Mouse (Mus musculus) forebrain, embryonic 11.5 days (tissue): ENCODE measurements at regions not wholly inside any gene's neighbourhood (a gene's known extent, or its start where the extent isn't known, plus 50 kb on each side); places are given as distances from the start of the nearest gene placed in this dataset.
A peak's percentile ranks its signal among the peaks of the same experiment; 100 is the strongest.
"Not testable (repeated sequence)": the region's sequence is repeated elsewhere in the genome, so short reads cannot be mapped to it uniquely, and the experiment has no call there.

Experiments used
- ATAC-seq: fragments of 200-750 bp; cut with Nextera tagmentation; replicated peaks from 2 replicates; pipeline ENCODE4 v1.8.0; 2017; ENCODE audit warnings: moderate TSS enrichment; ENCODE audit not compliant: low FRiP score
- DNase-seq: peaks from one replicate; pipeline ENCODE4 v3.0.0-alpha.2; 2017; ENCODE audit warnings: low spot score
- H3K27ac ChIP-seq: fragments of 300-500 bp; sonication (generic); 2 replicates; pipeline ENCODE4 v1.5.1; 2014; ENCODE audit warnings: low read depth, low read length
- H3K27me3 ChIP-seq: fragments of 300-500 bp; sonication (generic); 2 replicates; pipeline ENCODE4 v1.6.1; 2014; ENCODE audit warnings: mild to moderate bottlenecking, low read length, mixed read lengths; ENCODE audit not compliant: control insufficient read depth, insufficient read depth
- H3K36me3 ChIP-seq: fragments of 300-500 bp; sonication (generic); 2 replicates; pipeline ENCODE4 v1.6.1; 2014; ENCODE audit warnings: mild to moderate bottlenecking, low read length, moderate library complexity, mixed read lengths; ENCODE audit not compliant: control insufficient read depth, insufficient read depth
- H3K4me1 ChIP-seq: fragments of 300-500 bp; sonication (generic); replicated peaks from 2 replicates; pipeline ENCODE4 v1.6.1; 2014; ENCODE audit warnings: low read length, mixed read lengths; ENCODE audit not compliant: control insufficient read depth, insufficient read depth
- H3K4me2 ChIP-seq: fragments of 300-500 bp; sonication (generic); 2 replicates; pipeline ENCODE4 v1.6.1; 2014; ENCODE audit warnings: low read depth, mild to moderate bottlenecking, low read length, moderate library complexity, mixed read lengths; ENCODE audit not compliant: severe bottlenecking
- H3K4me3 ChIP-seq: fragments of 300-500 bp; sonication (generic); 2 replicates; pipeline ENCODE4 v1.5.1; 2014; ENCODE audit warnings: low read depth, low read length
- H3K9ac ChIP-seq: fragments of 300-500 bp; sonication (generic); 2 replicates; pipeline ENCODE4 v1.6.1; 2014; ENCODE audit warnings: low read length
- H3K9me3 ChIP-seq: fragments of 300-500 bp; sonication (generic); 2 replicates; pipeline ENCODE4 v1.6.1; 2016; ENCODE audit warnings: low read length, mixed read lengths; ENCODE audit not compliant: control insufficient read depth
- WGBS: fragments of 180-500 bp; shearing (Covaris S2); extraction: QIAGEN DNeasy Blood & Tissue Kit; methylation state at CpG from one replicate; pipeline ENCODE4 v1.1.7; 2014; 5-methylcytosine and 5-hydroxymethylcytosine counted together

DNA sequence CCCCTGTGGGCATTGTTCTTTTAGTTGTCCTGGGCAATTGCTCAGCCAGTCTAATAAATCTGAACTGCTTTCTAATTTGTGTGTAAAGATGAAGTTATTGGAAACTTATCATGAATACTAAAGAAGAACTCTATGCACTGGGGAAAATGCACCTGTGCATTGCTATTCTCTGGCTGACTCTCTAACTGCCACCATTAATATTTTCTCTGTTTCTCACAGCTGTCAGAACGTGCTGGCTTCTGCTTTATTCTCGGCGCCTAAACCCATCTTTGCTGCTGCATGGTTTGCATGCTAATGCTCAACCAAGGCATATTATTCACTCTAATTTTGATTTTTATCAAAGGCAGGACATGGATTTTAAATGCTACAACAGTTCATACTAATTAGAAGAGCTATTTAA lies 128.9 kb upstream of the Gm527 start:
- H3K27ac ChIP-seq, result no peak overlapping the region
- H3K36me3 ChIP-seq, result no peaks in the 10 kb centered on the region
- no peaks in the 10 kb centered on the region for H3K9me3 ChIP-seq
- H3K4me1 ChIP-seq, result no peaks in the 10 kb centered on the region
- ATAC-seq, result no peak
- no peak overlapping the region for H3K4me3 ChIP-seq
- DNase-seq, result no peak
- H3K9ac ChIP-seq, result no peak overlapping the region
- no peak overlapping the region for H3K4me2 ChIP-seq
- 93% methylated on average over 3 of the region's 3 CpGs for WGBS
- H3K27me3 ChIP-seq, result no peaks in the 10 kb centered on the region

DNA sequence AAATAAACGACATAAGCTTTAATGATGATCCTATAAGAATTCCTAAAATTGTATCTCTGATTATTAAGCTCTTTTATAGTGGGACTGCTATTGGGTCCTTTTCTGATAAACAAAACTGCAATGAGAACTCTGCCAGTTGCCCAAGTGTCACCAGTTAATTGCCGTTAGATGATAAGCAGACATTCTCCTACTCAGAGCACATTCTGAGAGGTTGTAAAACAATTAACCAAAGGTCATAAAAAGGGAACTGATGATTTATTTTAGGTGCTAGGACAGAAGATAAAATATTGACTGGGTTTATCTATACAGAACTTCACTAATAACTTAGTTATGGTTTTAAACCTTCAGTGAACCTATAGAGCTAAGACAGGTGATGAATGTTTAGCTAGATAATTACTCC lies 109.2 kb upstream of the Gm527 start:
- H3K27ac ChIP-seq, H3K36me3 ChIP-seq, H3K4me2 ChIP-seq, H3K4me3 ChIP-seq, H3K9me3 ChIP-seq, H3K4me1 ChIP-seq, H3K9ac ChIP-seq, ATAC-seq, DNase-seq, H3K27me3 ChIP-seq: not testable (repeated sequence)
- WGBS, result 83% methylated on average over 2 of the region's 2 CpGs

DNA sequence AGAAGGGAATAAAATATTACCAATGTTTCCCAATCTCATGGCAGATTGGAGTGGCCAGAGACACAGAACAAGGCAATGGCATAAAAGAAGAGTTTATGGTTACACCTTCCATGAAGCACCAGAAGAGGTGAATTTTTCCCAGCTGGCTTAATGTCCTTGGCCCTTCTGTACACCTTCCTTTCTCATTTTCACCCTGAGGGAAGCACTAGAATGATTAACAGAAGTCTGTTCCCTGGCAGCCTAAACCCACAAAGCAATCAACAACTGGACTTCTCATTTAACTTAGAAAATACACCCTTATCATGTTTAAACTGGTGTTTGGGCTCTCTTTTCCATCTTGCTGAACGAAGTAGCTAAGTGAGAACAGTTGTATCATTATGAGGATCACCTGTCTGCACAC lies 107.6 kb upstream of the Gm527 start:
- Histone ChIP-seq H3K27me3 (no peaks in the 10 kb centered on the region), H3K4me2 (no peak overlapping the region), H3K36me3 (no peaks in the 10 kb centered on the region), H3K27ac (no peak overlapping the region), H3K9ac (no peak overlapping the region), H3K9me3 (no peaks in the 10 kb centered on the region), H3K4me3 (no peak overlapping the region), H3K4me1 (no peaks in the 10 kb centered on the region)
- ATAC-seq (no peak), DNase-seq (no peak)
- WGBS, result 77% methylated on average over 1 of the region's 1 CpGs

DNA sequence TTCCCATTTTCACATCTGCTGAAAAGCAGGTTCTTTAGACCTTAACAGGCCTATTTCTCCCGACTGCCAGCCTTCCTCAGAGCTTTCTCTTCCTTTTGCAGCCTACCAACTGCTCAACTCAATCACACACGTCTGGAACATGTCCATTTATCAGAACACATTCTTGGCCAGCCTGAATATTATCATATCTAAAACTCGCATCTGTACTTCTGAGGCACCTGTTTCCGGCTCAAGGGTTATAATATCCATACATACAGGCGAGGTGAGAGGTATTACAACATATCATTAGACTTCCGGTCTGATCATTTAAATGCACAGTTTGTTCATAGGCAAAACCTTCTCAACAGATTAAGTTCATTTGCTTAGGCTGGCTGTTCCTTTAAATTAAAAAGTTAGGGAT lies 101.8 kb upstream of the Gm527 start:
- no peak overlapping the region for H3K4me3 ChIP-seq
- no peak for ATAC-seq
- no peaks in the 10 kb centered on the region for H3K27me3 ChIP-seq
- H3K36me3 ChIP-seq, result no peaks in the 10 kb centered on the region
- DNase-seq, result no peak
- H3K9me3 ChIP-seq, result no peaks in the 10 kb centered on the region
- no peaks in the 10 kb centered on the region for H3K4me1 ChIP-seq
- H3K4me2 ChIP-seq, result no peak overlapping the region
- H3K9ac ChIP-seq, result no peak overlapping the region
- no peak overlapping the region for H3K27ac ChIP-seq
- WGBS, result 84% methylated on average over 6 of the region's 6 CpGs

DNA sequence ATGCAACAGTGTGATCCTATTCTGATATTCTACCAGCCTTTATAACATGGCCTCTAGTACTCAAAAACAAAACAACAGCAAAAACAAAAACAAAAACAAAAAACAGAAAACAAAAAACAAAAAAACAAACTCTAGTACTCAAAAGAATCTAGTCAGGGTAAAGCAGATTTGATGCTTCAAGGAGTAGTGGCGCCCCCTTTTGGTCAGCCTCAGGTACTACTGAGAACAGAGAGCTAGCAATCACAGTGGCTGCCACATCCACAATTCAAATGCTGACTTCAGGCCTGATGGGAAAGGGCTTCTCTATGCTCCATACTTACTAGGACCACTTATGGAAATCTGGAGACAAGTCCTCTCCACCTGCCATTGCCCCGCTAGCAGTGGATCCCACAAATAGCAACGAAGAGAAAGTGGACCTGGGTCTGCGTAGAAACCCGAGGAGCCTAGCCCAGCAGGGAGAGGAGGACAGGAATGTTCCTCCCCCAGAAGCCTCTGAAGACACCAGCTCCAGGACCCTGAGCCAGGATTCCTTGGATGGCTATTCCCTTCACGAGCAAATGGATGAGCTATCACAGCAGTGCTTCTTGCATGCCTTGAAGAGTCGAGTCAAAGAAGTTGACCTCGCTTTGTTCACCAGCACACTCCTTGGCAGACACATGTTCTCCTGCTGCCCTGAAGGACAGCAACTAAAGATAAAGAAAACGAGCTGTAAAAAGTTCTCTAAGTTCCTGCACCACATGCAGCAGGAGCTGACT lies 100.5 kb upstream of the Gm527 start:
- no peak overlapping the region for H3K4me2 ChIP-seq
- DNase-seq, result peak; percentile 66
- 70% methylated on average over 9 of the region's 9 CpGs for WGBS
- no peak overlapping the region for H3K27ac ChIP-seq
- no peak overlapping the region for H3K4me3 ChIP-seq
- no peaks in the 10 kb centered on the region for H3K4me1 ChIP-seq
- no peaks in the 10 kb centered on the region for H3K27me3 ChIP-seq
- H3K9me3 ChIP-seq, result no peaks in the 10 kb centered on the region
- H3K9ac ChIP-seq, result no peak overlapping the region
- H3K36me3 ChIP-seq, result no peaks in the 10 kb centered on the region
- ATAC-seq, result no peak

DNA sequence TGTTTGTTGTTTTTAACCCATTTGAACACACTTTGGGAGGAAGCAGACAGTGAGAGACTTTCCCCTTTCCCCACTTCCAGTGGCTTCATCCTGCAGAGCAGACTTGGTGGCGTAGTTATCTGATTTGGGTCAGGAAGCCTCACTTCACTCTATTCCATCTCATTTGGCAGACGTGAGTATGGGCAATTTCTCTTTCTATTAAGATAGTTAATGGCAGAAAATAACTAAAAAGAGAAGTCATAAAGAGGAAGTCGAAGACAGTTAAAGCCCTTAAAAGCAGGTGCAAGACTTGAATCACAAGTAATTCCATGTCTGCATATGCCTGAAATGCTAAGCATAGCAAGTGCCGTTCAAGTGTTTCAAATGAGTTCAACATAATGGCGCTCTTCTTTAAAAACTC lies 97.0 kb upstream of the Gm527 start:
- 88% methylated on average over 5 of the region's 5 CpGs for WGBS
- Histone ChIP-seq H3K27ac (no peak overlapping the region), H3K9me3 (no peaks in the 10 kb centered on the region), H3K27me3 (no peaks in the 10 kb centered on the region), H3K9ac (no peak overlapping the region), H3K36me3 (no peaks in the 10 kb centered on the region), H3K4me2 (no peak overlapping the region), H3K4me1 (no peaks in the 10 kb centered on the region), H3K4me3 (no peak overlapping the region)
- ATAC-seq, result no peak
- no peak for DNase-seq

DNA sequence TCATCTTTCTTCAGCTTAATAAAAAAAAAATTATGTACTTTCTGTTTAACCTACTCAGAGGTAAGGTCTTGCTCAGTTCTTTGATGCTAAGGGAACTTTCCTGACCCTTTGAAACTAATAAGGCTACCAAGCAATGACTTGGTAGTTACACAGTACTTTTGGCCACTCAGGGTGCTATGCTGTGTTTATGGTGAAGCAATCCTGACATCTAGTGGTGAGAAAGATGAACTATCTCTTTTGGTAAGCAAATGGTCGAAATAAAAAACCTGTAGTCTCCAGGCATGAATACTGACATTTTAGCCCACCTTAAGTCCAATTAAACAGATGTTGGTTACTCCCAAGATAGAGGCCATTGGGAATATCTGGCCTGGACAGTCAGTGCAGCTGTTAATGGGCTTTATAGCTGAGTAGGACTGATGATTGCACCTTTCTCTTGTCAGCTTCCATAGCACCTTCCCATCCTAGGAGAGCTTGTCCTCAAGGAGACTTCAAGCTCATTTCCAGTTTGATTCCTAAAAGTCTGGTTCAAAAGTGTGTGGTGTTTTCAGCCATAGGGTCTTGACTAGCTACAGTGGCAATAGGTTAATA lies 88.0 kb upstream of the Gm527 start:
- 21% methylated on average over 1 of the region's 1 CpGs for WGBS
- DNase-seq, result no peak

DNA sequence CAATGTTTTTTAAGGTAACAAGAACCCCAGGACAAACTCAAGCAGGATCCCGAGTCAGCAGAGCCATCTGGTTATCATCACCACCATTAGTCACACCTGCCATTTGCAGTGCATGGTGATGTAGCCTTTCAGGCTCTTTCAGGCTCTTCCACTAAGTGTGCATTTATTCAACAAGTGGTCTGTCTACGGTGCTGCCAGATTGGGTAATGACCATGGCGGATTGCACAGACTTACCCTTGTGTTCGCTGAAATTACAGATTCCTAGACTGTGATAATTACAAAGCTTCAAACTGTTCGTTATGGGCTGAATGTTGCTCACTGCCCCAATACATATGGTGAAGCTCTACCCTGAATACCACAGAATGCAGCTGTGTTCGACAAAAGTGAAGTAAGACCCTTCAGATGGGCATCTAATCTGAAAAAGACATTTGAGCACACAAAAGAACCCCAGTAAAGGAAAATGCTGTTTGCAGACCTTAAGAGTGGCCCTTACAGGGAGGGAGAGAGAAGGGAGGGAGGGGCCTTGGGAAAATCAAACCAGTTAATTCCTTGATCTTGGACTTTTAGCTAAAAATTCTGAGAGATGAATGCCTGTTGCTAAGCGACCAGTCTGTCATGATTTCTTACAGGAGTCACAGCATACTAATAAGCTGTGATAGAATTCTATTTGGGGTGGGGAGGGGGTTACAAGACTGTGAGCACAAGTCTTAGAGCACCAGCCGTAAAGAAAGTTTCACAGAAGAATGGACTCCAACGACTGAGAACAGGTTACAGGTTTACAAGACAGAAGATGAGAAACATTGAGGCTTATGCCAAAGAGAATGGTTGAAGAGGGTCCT lies 85.2 kb upstream of the Gm527 start:
- Histone ChIP-seq H3K9me3 (no peaks in the 10 kb centered on the region), H3K4me1 (no peaks in the 10 kb centered on the region), H3K27ac (no peak overlapping the region), H3K4me3 (no peak overlapping the region), H3K27me3 (no peaks in the 10 kb centered on the region), H3K4me2 (no peak overlapping the region), H3K36me3 (no peaks in the 10 kb centered on the region), H3K9ac (no peak overlapping the region)
- DNase-seq (no peak), ATAC-seq (peak; percentile 64)
- 55% methylated on average over 9 of the region's 9 CpGs for WGBS

More for the DNA sequence above, 88.0 kb upstream of the Gm527 start:
- H3K4me2 ChIP-seq, result no peak overlapping the region
- H3K9me3 ChIP-seq, result no peaks in the 10 kb centered on the region
- peak; percentile 87 for ATAC-seq
- H3K4me1 ChIP-seq, result no peaks in the 10 kb centered on the region
- H3K27ac ChIP-seq, result no peak overlapping the region
- H3K9ac ChIP-seq, result no peak overlapping the region
- no peaks in the 10 kb centered on the region for H3K27me3 ChIP-seq
- no peaks in the 10 kb centered on the region for H3K36me3 ChIP-seq
- H3K4me3 ChIP-seq, result no peak overlapping the region
